Mouse (Mus musculus): ENCODE measurements at regions not wholly inside any gene's neighbourhood (a gene's known extent, or its start where the extent isn't known, plus 50 kb on each side); places are given as distances from the start of the nearest gene placed in this dataset.
A peak's percentile ranks its signal among the peaks of the same experiment; 100 is the strongest.
"Not testable (repeated sequence)": the region's sequence is repeated elsewhere in the genome, so short reads cannot be mapped to it uniquely, and the experiment has no call there.

- no peak for ATAC-seq (replicated peaks; ENCODE audit: poor library complexity)
These were observed 740.9 kb downstream of the Abca13 start for GRCm38 (mm10) chr11:9932360-9933265.

- no peak for ATAC-seq (replicated peaks; ENCODE audit: poor library complexity)
These were observed 771.0 kb downstream of the Abca13 start for GRCm38 (mm10) chr11:9962696-9963202.

- ATAC-seq (replicated peaks; ENCODE audit: poor library complexity): no peak
These were observed 791.2 kb downstream of the Abca13 start for GRCm38 (mm10) chr11:9982974-9983373.

- ATAC-seq (replicated peaks; ENCODE audit: poor library complexity): no peak
These were observed 802.9 kb downstream of the Abca13 start for GRCm38 (mm10) chr11:9994601-9995166.

DNA sequence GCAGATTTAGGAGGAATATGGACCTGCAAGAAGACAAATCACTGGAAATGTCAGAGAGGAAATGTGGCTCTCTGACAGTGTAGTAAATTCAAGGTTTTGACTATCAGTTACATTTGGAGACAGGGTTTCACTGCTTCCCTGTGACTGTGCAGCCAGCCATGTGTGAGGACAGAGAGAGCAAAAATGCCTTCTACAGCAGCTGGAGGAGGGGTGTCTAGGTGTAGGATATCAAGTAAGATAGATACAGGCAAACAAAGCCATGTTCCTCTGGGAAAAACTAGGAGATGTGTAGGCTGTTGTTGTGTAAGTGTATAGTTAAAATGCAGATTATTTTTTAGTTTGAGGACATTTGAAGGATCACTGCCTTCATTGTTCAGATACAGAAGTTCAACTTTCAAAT lies 803.6 kb downstream of the Abca13 start:
- ATAC-seq (replicated peaks; ENCODE audit: poor library complexity): no peak

- ATAC-seq (replicated peaks; ENCODE audit: poor library complexity): no peak
These were observed 805.9 kb downstream of the Abca13 start for GRCm38 (mm10) chr11:9997532-9998138.

GRCm38 (mm10) chr11:10002170-10002569 lies 810.4 kb downstream of the Abca13 start:
- ATAC-seq (replicated peaks; ENCODE audit: poor library complexity): no peak

GRCm38 (mm10) chr11:10006881-10007280 lies 815.1 kb downstream of the Abca13 start:
- ATAC-seq (replicated peaks; ENCODE audit: poor library complexity): no peak

- no peak for ATAC-seq (replicated peaks; ENCODE audit: poor library complexity)
These were observed 854.9 kb downstream of the Abca13 start for GRCm38 (mm10) chr11:10046593-10046992.

GRCm38 (mm10) chr11:10051584-10052210 lies 860.0 kb downstream of the Abca13 start:
- ATAC-seq (replicated peaks; ENCODE audit: poor library complexity): no peak

- ATAC-seq (replicated peaks; ENCODE audit: poor library complexity): no peak
These were observed 880.1 kb downstream of the Abca13 start for GRCm38 (mm10) chr11:10071881-10072280.

DNA sequence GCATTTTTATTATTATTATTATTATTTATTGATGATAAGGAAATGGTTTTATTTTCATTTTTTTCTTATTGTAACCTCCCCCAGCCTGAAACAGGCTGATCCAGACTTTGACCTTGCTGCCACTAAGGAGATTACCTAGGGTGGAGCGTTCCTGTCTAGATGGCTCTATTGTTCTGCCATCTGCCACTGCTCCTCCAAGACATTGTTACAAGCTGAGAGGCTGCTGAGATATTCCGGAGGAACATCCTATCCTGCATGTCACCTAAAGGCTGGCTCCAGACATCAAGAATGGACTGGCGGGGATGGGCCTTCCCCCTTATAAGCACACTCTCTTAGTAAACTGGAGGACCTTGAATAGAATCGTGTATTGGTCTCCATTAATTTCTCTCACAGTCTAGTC lies 896.2 kb downstream of the Abca13 start:
- ATAC-seq (replicated peaks; ENCODE audit: poor library complexity): no peak

- not testable (repeated sequence) for ATAC-seq (replicated peaks; ENCODE audit: poor library complexity)
These were observed 910.6 kb downstream of the Abca13 start for GRCm38 (mm10) chr11:10102314-10102713.

- peak; percentile 83 for ATAC-seq (replicated peaks; ENCODE audit: poor library complexity)
These were observed 913.3 kb downstream of the Abca13 start for GRCm38 (mm10) chr11:10105077-10105476.

DNA sequence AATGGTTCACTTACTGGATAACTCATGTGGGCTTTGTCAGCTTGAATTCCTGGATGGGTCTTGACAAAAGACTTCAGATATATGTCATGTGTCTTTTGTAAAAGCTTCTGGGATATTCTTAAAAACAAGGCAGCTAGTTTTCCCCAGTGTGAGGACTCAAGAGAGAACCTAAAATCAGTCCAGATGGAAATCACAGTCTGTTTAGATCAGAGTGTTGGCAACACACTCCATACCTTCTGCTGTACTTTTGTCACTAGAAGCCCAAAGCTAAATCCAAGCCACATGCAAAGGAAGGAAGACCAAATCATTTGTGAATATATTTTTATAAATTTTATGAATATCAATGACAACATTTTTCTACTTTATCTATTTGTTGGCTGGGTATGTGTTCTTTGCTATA lies 950.4 kb downstream of the Abca13 start:
- no peak for ATAC-seq (replicated peaks; ENCODE audit: poor library complexity)

- peak; percentile 98 for ATAC-seq (replicated peaks; ENCODE audit: poor library complexity)
These were observed 957.4 kb downstream of the Abca13 start for GRCm38 (mm10) chr11:10149160-10149559.

DNA sequence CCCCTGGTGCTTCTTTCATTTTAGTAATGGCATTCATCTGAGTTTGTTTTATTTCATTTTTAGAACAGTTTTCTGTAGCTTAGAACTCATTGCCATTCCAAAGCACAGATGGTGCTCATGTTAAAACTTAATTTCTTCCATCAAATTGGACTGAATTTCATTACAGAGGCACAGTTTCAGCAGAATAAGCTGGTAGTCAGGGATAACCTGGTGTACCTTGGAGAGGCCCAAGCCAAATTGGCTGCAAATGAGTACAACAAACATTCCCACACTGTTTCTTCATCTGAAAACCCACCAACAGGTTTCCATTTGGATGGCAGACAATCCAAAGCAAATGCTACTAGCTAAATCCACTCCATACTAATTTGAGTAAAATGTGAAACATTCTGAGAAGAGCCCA lies 960.2 kb upstream of the Vwc2 start:
- no peak for ATAC-seq (replicated peaks; ENCODE audit: poor library complexity)

GRCm38 (mm10) chr11:10193738-10194137 lies 920.3 kb upstream of the Vwc2 start:
- no peak for ATAC-seq (replicated peaks; ENCODE audit: poor library complexity)

DNA sequence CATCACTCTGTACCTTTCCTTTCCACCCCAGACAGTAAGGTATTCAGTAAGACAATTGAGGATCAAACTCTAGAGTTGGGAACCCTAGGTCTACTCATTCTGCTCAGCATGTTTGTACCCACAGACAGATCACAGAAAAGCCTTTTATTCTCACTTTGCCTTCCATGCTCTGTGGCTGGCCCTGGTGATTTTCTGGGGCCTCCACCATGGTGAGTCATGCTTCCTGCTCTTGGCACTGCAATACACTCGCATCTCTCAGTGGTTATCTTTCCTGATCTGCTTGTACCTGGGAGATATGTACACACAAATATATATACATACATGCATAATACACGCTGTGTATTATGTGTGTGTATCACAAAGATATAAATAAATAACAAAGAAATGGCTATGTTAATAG lies 919.2 kb upstream of the Vwc2 start:
- peak; percentile 39; the same call in 1 of the 2 replicates for ATAC-seq (replicated peaks; ENCODE audit: poor library complexity)

GRCm38 (mm10) chr11:10201021-10201420 lies 913.0 kb upstream of the Vwc2 start:
- ATAC-seq (replicated peaks; ENCODE audit: poor library complexity): no peak

DNA sequence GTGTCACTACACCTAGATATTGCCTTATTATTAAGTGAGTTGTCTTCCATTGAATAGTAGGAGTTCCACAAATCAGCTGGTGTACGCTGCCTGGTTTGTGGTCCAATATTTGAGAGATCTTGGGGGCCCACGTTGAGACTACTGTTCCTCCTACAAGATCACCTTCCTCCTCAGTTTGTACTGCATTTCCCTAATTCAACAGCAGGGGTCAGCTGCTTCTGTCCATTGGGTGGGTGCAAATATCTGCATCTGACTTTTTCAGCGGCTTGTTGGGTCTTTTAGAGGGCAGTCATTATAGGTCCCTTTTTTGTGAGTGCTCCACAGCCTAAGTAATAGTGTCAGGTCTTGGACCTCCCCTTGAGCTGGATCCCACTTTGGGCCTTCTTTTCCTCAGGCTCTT lies 908.8 kb upstream of the Vwc2 start:
- no peak for ATAC-seq (replicated peaks; ENCODE audit: poor library complexity)

Measured in megakaryocyte progenitor cell, adult 5-6 weeks (primary cell).